Mouse (Mus musculus) adrenal gland, adult 8-10 months (tissue): ENCODE measurements around the gene Ift27. TPM values are rescaled to one million over a fixed set of nuclear protein-coding genes. Genes with fewer than 3 reads are reported as not detected.

Experiments
- DNase-seq: peaks from one replicate; pipeline ENCODE4 v3.0.0; 2022
- total RNA-seq, 4 experiments: library from RNA; stranded (reverse); gene quantifications; 2 replicates each; pipeline ENCODE4 v1.2.4; 2022

Gene Ift27
- 10 to 100 TPM; 14.3 to 31.1 (median 23.4) TPM for total RNA-seq

- DNase-seq, result peak; percentile 99
Observed at GRCm38 (mm10) chr15:78173972-78174886, at the start of gene Ift27. Gene Ift27, minus strand, starts transcription at chr15:78174107.

GRCm38 (mm10) chr15:78215269-78215668, 41.4 kb upstream of the Ift27 start:
- DNase-seq, result no peak

GRCm38 (mm10) chr15:78211367-78211766, 37.5 kb upstream of the Ift27 start:
- DNase-seq, result no peak

GRCm38 (mm10) chr15:78210203-78210602, 36.3 kb upstream of the Ift27 start:
- no peak for DNase-seq

GRCm38 (mm10) chr15:78206312-78206711, 32.4 kb upstream of the Ift27 start, which contains the start of gene Pvalb:
Gene Pvalb, minus strand, starts transcription at chr15:78206400.
- DNase-seq, result no peak

GRCm38 (mm10) chr15:78205192-78205591, 31.3 kb upstream of the Ift27 start:
- DNase-seq, result no peak

- DNase-seq, result no peak
Observed at GRCm38 (mm10) chr15:78204053-78204847, 30.3 kb upstream of the Ift27 start.

- DNase-seq, result no peak
Observed at GRCm38 (mm10) chr15:78195096-78195880, 21.4 kb upstream of the Ift27 start.

GRCm38 (mm10) chr15:78194320-78194719, 20.4 kb upstream of the Ift27 start:
- no peak for DNase-seq

GRCm38 (mm10) chr15:78189636-78190035, 15.7 kb upstream of the Ift27 start:
- DNase-seq, result no peak

GRCm38 (mm10) chr15:78188546-78188945, 14.6 kb upstream of the Ift27 start:
- no peak for DNase-seq

- DNase-seq, result peak; percentile 36
Observed at GRCm38 (mm10) chr15:78186906-78187305, 13.0 kb upstream of the Ift27 start.

GRCm38 (mm10) chr15:78185609-78186008, 11.7 kb upstream of the Ift27 start:
- no peak for DNase-seq

- DNase-seq, result no peak
Observed at GRCm38 (mm10) chr15:78184855-78185254, 10.9 kb upstream of the Ift27 start.

- DNase-seq, result no peak
Observed at GRCm38 (mm10) chr15:78181701-78182405, 7.9 kb upstream of the Ift27 start.

- no peak for DNase-seq
Observed at GRCm38 (mm10) chr15:78179775-78180174, 5.9 kb upstream of the Ift27 start.

GRCm38 (mm10) chr15:78178397-78178796, 4.5 kb upstream of the Ift27 start:
- DNase-seq, result peak; percentile 68

- DNase-seq, result no peak
Observed at GRCm38 (mm10) chr15:78177257-78177656, 3.4 kb upstream of the Ift27 start.

- DNase-seq, result no peak
Observed at GRCm38 (mm10) chr15:78174887-78175245, 959 bp upstream of the Ift27 start.

GRCm38 (mm10) chr15:78172899-78173817, 749 bp downstream of the Ift27 start:
- DNase-seq, result no peak
